Mouse (Mus musculus): ENCODE measurements around the gene Zfp992.
"Not testable (repeated sequence)": the region's sequence is repeated elsewhere in the genome, so short reads cannot be mapped to it uniquely, and the experiment has no call there.

DNA sequence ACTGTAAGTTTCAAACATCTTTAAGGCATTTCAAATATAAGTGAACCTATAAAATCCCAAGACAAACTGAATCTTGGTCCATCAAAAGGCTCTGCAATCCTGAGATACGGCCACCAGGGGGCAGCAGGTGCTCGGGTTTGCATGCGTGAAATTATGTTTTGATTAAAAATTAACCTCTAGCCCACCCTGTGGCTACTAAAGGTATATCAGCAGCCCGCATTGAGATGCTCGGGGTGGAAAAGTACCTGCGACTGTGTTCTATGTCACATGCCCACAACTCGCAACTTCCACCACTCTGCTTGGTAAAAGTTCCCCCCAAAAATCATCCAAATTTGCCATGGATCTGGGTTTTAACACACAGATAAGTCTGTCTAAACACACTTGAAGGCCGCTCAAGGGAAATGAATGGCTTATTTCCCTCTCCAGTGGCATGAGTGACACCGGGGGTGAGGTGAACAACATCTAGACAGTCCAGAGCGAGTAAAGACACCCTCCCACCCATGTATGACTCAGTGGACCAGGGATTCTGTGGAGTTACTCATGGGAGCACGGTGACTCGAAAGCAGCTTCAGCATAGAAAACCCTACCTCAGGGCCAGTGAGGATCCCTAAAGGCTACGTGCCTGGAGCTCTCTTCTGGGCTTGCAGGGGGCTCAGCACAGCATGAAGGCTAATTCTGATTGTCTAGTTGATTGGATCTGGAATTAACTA, 34.9 kb downstream of the Zfp992 start:
- TF ChIP-seq CTCF (IDR thresholded peaks at IDR 0.05; ENCODE audit: control insufficient read depth, insufficient read depth, insufficient read length); USF1 (IDR thresholded peaks at IDR 0.05; ENCODE audit: low read depth); CEBPB (IDR thresholded peaks at IDR 0.05; ENCODE audit: low read depth); MAX (IDR thresholded peaks at IDR 0.05): not testable (repeated sequence)
